Mouse (Mus musculus) MEL (cell line): ENCODE data around the gene Cpd. TPM values are rescaled to one million over a fixed set of nuclear protein-coding genes. Genes with fewer than 3 reads are reported as not detected.

ENCODE experiments used
- DNase-seq: peaks from one replicate; pipeline ENCODE4 v3.0.0; 2011; ENCODE audit warnings: low read depth, low spot score
- H3K27ac ChIP-seq: 2 replicates; pipeline ENCODE4 v1.5.1; 2012; ENCODE audit warnings: low read depth, mild to moderate bottlenecking, control low read depth, low read length, moderate library complexity; ENCODE audit not compliant: control insufficient read depth
- H3K27me3 ChIP-seq, 2 experiments: fragments of 150-350 bp in 1 of 2; sonication (generic) in 1 of 2; 2 replicates each; pipeline ENCODE4 v1.6.1; 2012; ENCODE audit warnings: low read length in 2 of 2, mild to moderate bottlenecking in 2 of 2, improper control_type of control experiment in 1 of 2, moderate library complexity in 1 of 2; ENCODE audit not compliant: insufficient read depth in 2 of 2, control insufficient read depth in 1 of 2
- H3K36me3 ChIP-seq, 2 experiments: 2 replicates each; pipeline ENCODE4 v1.6.1; 2012 to 2014; ENCODE audit warnings: low read length in 2 of 2, improper control_type of control experiment in 1 of 2, inconsistent platforms in 1 of 2, mild to moderate bottlenecking in 1 of 2; ENCODE audit not compliant: insufficient read depth in 2 of 2, control insufficient read depth in 1 of 2
- H3K4me1 ChIP-seq, 2 experiments: fragments of 150-350 bp in 1 of 2; sonication (generic) in 1 of 2; 2 replicates each; pipeline ENCODE4 v1.6.1; 2012; ENCODE audit warnings: low read length in 2 of 2, improper control_type of control experiment in 1 of 2, mild to moderate bottlenecking in 1 of 2; ENCODE audit not compliant: insufficient read depth in 2 of 2, control insufficient read depth in 1 of 2
- H3K4me3 ChIP-seq, 2 experiments: fragments of 150-350 bp in 1 of 2; sonication (generic) in 1 of 2; 2 replicates each; pipeline ENCODE4 v1.5.1; 2012; ENCODE audit warnings: low read depth in 2 of 2, low read length in 2 of 2, mild to moderate bottlenecking in 2 of 2, moderate library complexity in 2 of 2, control low read depth in 1 of 2, improper control_type of control experiment in 1 of 2; ENCODE audit not compliant: control insufficient read depth in 1 of 2, insufficient read depth in 1 of 2
- H3K79me2 ChIP-seq: 2 replicates; pipeline ENCODE4 v1.6.1; 2012; ENCODE audit warnings: mild to moderate bottlenecking, low read length, moderate library complexity; ENCODE audit not compliant: control insufficient read depth, poor library complexity, insufficient read depth
- H3K9ac ChIP-seq: 2 replicates; pipeline ENCODE4 v1.6.1; 2012; ENCODE audit warnings: low read depth, mild to moderate bottlenecking, control low read depth, low read length, moderate library complexity; ENCODE audit not compliant: control insufficient read depth, poor library complexity, severe bottlenecking
- H3K9me3 ChIP-seq: fragments of 150-350 bp; sonication (generic); replicated peaks from 2 replicates; pipeline ENCODE4 v1.6.1; 2012; ENCODE audit warnings: mild to moderate bottlenecking, low read length, improper control_type of control experiment, moderate library complexity; ENCODE audit not compliant: insufficient read depth
- BHLHE40 ChIP-seq: IDR thresholded peaks from 2 replicates; pipeline ENCODE4 v1.6.1; 2012; ENCODE audit warnings: low read depth, mild to moderate bottlenecking, inconsistent platforms, low read length, improper control_type of control experiment, borderline replicate concordance
- CHD1 ChIP-seq: IDR thresholded peaks from 2 replicates; pipeline ENCODE4 v1.6.1; 2012; ENCODE audit warnings: low read depth, mild to moderate bottlenecking, inconsistent platforms, low read length, improper control_type of control experiment
- CHD2 ChIP-seq: IDR thresholded peaks from 2 replicates; pipeline ENCODE4 v1.6.1; 2011; ENCODE audit warnings: low read length, improper control_type of control experiment
- CTCF ChIP-seq, 3 experiments: IDR thresholded peaks in 2 of 3; conservative IDR thresholded peaks in 1 of 3; 2 replicates each; pipeline ENCODE4 v1.5.1; 2011 to 2012; ENCODE audit warnings: low read length in 3 of 3, low read depth in 2 of 3, mild to moderate bottlenecking in 2 of 3, improper control_type of control experiment in 1 of 3, inconsistent platforms in 1 of 3, mixed read lengths in 1 of 3, moderate library complexity in 1 of 3; ENCODE audit not compliant: control insufficient read depth in 1 of 3, insufficient read depth in 1 of 3, poor library complexity in 1 of 3, severe bottlenecking in 1 of 3
- ELF1 ChIP-seq: IDR thresholded peaks from 2 replicates; pipeline ENCODE4 v1.6.1; 2014; ENCODE audit warnings: low read depth, mild to moderate bottlenecking, inconsistent platforms, low read length, improper control_type of control experiment, moderate library complexity
- EP300 ChIP-seq, 2 experiments: IDR thresholded peaks; 2 replicates each; pipeline ENCODE4 v1.6.1; 2011; ENCODE audit warnings: improper control_type of control experiment in 2 of 2, low read length in 2 of 2, low read depth in 1 of 2, mild to moderate bottlenecking in 1 of 2
- ETS1 ChIP-seq: IDR thresholded peaks from 2 replicates; pipeline ENCODE4 v1.6.1; 2012; ENCODE audit warnings: low read depth, mild to moderate bottlenecking, inconsistent platforms, low read length, improper control_type of control experiment, moderate library complexity
- GABPA ChIP-seq: IDR thresholded peaks from 2 replicates; pipeline ENCODE4 v1.6.1; 2012; ENCODE audit warnings: low read depth, mild to moderate bottlenecking, inconsistent platforms, low read length, improper control_type of control experiment, moderate library complexity
- GATA1 ChIP-seq: IDR thresholded peaks from 2 replicates; pipeline ENCODE4 v1.6.1; 2011; ENCODE audit warnings: low read depth, low read length, improper control_type of control experiment
- HCFC1 ChIP-seq: IDR thresholded peaks from 2 replicates; pipeline ENCODE4 v1.6.1; 2012; ENCODE audit warnings: low read depth, mild to moderate bottlenecking, inconsistent platforms, low read length, improper control_type of control experiment, moderate library complexity
- JUND ChIP-seq: IDR thresholded peaks from 2 replicates; pipeline ENCODE4 v1.6.1; 2011; ENCODE audit warnings: low read depth, mild to moderate bottlenecking, improper control_type of control experiment, low read length
- MAFK ChIP-seq: IDR thresholded peaks from 2 replicates; pipeline ENCODE4 v1.6.1; 2011; ENCODE audit warnings: low read depth, mild to moderate bottlenecking, low read length, improper control_type of control experiment, borderline replicate concordance
- MAX ChIP-seq: IDR thresholded peaks from 2 replicates; pipeline ENCODE4 v1.6.1; 2011; ENCODE audit warnings: low read length, improper control_type of control experiment
- MAZ ChIP-seq: IDR thresholded peaks from 2 replicates; pipeline ENCODE4 v1.6.1; 2012; ENCODE audit warnings: low read depth, mild to moderate bottlenecking, inconsistent platforms, low read length, improper control_type of control experiment
- MEF2A ChIP-seq: IDR thresholded peaks from 2 replicates; pipeline ENCODE4 v1.6.1; 2014; ENCODE audit warnings: low read depth, mild to moderate bottlenecking, inconsistent platforms, low read length, improper control_type of control experiment; ENCODE audit not compliant: poor library complexity, insufficient replicate concordance, severe bottlenecking; ENCODE audit errors: extremely low read depth
- MXI1 ChIP-seq: IDR thresholded peaks from 2 replicates; pipeline ENCODE4 v1.6.1; 2011; ENCODE audit warnings: mild to moderate bottlenecking, low read depth, low read length, improper control_type of control experiment
- MYB ChIP-seq: IDR thresholded peaks from 2 replicates; pipeline ENCODE4 v1.6.1; 2011; ENCODE audit warnings: mild to moderate bottlenecking, low read depth, low read length, improper control_type of control experiment
- MYC ChIP-seq: IDR thresholded peaks from 2 replicates; pipeline ENCODE4 v1.6.1; 2011; ENCODE audit warnings: low read depth, mild to moderate bottlenecking, low read length, improper control_type of control experiment, moderate library complexity
- NELFE ChIP-seq: IDR thresholded peaks from 2 replicates; pipeline ENCODE4 v1.6.1; 2011; ENCODE audit warnings: low read depth, low read length, improper control_type of control experiment
- NRF1 ChIP-seq: IDR thresholded peaks from 2 replicates; pipeline ENCODE4 v1.6.1; 2014; ENCODE audit warnings: low read depth, mild to moderate bottlenecking, inconsistent platforms, low read length, improper control_type of control experiment, moderate library complexity; ENCODE audit not compliant: poor library complexity, insufficient read depth, severe bottlenecking
- POLR2A ChIP-seq, 2 experiments: IDR thresholded peaks; 2 replicates each; pipeline ENCODE4 v1.6.1; 2011 to 2012; ENCODE audit warnings: low read length in 2 of 2, mild to moderate bottlenecking in 2 of 2, control low read depth in 1 of 2, improper control_type of control experiment in 1 of 2, low read depth in 1 of 2, moderate library complexity in 1 of 2; ENCODE audit not compliant: control insufficient read depth in 1 of 2, insufficient read depth in 1 of 2, poor library complexity in 1 of 2
- POLR2AphosphoS5 ChIP-seq: IDR thresholded peaks from 2 replicates; pipeline ENCODE4 v1.6.1; 2012; ENCODE audit warnings: low read depth, borderline replicate concordance, mild to moderate bottlenecking, inconsistent platforms, low read length, moderate library complexity, mixed read lengths
- SIN3A ChIP-seq: IDR thresholded peaks from 2 replicates; pipeline ENCODE4 v1.6.1; 2012; ENCODE audit warnings: low read length, improper control_type of control experiment, inconsistent platforms
- TAL1 ChIP-seq: IDR thresholded peaks from 2 replicates; pipeline ENCODE4 v1.6.1; 2012; ENCODE audit warnings: mild to moderate bottlenecking, inconsistent platforms, low read length, moderate library complexity, mixed read lengths
- TBP ChIP-seq: IDR thresholded peaks from 2 replicates; pipeline ENCODE4 v1.8.0; 2011; ENCODE audit warnings: low read depth, low read length, improper control_type of control experiment
- TCF12 ChIP-seq: IDR thresholded peaks from 2 replicates; pipeline ENCODE4 v1.6.1; 2014; ENCODE audit warnings: low read depth, mild to moderate bottlenecking, inconsistent platforms, low read length, improper control_type of control experiment, moderate library complexity
- UBTF ChIP-seq: IDR thresholded peaks from 2 replicates; pipeline ENCODE4 v1.6.1; 2012; ENCODE audit warnings: low read depth, mild to moderate bottlenecking, inconsistent platforms, low read length, improper control_type of control experiment, moderate library complexity, borderline replicate concordance; ENCODE audit not compliant: insufficient read depth
- ZMIZ1 ChIP-seq: IDR thresholded peaks from 2 replicates; pipeline ENCODE4 v1.6.1; 2012; ENCODE audit warnings: low read depth, mild to moderate bottlenecking, inconsistent platforms, low read length, improper control_type of control experiment, moderate library complexity
- polyA plus RNA-seq, 2 experiments: library from polyadenylated mRNA; stranded (reverse) in 1 of 2; unstranded in 1 of 2; fragments of >175 nt in 1 of 2; fragments of >200 nt in 1 of 2; gene quantifications; 2 replicates each; pipeline versions ENCODE4 v1.2.1 to v1.2.4; 2012; ENCODE audit warnings: low replicate concordance in 2 of 2, low read depth in 1 of 2; ENCODE audit not compliant: insufficient read length in 2 of 2, insufficient read depth in 1 of 2, missing spikeins in 1 of 2
- total RNA-seq: library from RNA; depleted of rRNA; stranded (reverse); fragments of 300-350 nt; gene quantifications from 2 replicates; pipeline ENCODE4 v1.2.3, GENCODE M21; 2012

The Cpd gene
- total and polyA plus RNA-seq, 3 experiments: 7.5 to 14.6 TPM; not detected in 1

GRCm38 (mm10) chr11:76889339-76890164 is 42.7 kb upstream of the Cpd start:
- no peaks in the 10 kb centered on the region for H3K79me2 ChIP-seq
- peak overlapping the region; percentile 52 for H3K9ac ChIP-seq
- H3K36me3 ChIP-seq: peaks cover 0 to 6% of the 10 kb centered on the region in 2 experiments; a peak in 2 of 4 replicates
- H3K4me1 ChIP-seq: peaks cover 5 to 10% of the 10 kb centered on the region in 2 experiments; a peak in 3 of 4 replicates
- 0 out of 4 replicates have a peak, but pooled peaks cover 0 to 1% of the 10 kb centered on the region in 2 experiments for H3K27me3 ChIP-seq
- TF ChIP-seq ELF1 (peak; percentile 46; the same call in 1 of the 2 replicates), GATA1 (peak; percentile 77), UBTF (no peak), CTCF (IDR thresholded peaks at IDR 0.05 in 2 of 3, conservative IDR thresholded peaks at IDR 0.05 in 1 of 3; ENCODE audit: control insufficient read depth in 1 of 3, insufficient read depth in 1 of 3, low read depth in 2 of 3, low read length in 3 of 3, poor library complexity in 1 of 3, severe bottlenecking in 1 of 3) (no peak), EP300 (IDR thresholded peaks at IDR 0.05; ENCODE audit: low read depth in 1 of 2, low read length in 2 of 2) (peak in 1 of 2 experiments; percentile 26; a peak in 1 of 4 replicates), HCFC1 (peak; percentile 64), MYC (no peak), SIN3A (peak; percentile 98), POLR2A (IDR thresholded peaks at IDR 0.05; ENCODE audit: control insufficient read depth in 1 of 2, insufficient read depth in 1 of 2, low read depth in 1 of 2, low read length in 2 of 2, poor library complexity in 1 of 2) (0 out of 4 replicates have a peak, but pooled peaks of 1 of the 2 experiments have one; percentile 33), TAL1 (no peak), JUND (no peak), CHD1 (no peak), TCF12 (0 out of 2 replicates have a peak, but pooled peaks have one; percentile 7), NRF1 (no peak), NELFE (0 out of 2 replicates have a peak, but pooled peaks have one; percentile 28), TBP (peak; percentile 80), MAZ (peak; percentile 61; the same call in 1 of the 2 replicates), MYB (no peak)
- peak overlapping the region; percentile 19 to 40 for H3K4me3 ChIP-seq
- H3K9me3 ChIP-seq: no peaks in the 10 kb centered on the region
- peak; percentile 85 for DNase-seq
- H3K27ac ChIP-seq: no peak overlapping the region

DNA sequence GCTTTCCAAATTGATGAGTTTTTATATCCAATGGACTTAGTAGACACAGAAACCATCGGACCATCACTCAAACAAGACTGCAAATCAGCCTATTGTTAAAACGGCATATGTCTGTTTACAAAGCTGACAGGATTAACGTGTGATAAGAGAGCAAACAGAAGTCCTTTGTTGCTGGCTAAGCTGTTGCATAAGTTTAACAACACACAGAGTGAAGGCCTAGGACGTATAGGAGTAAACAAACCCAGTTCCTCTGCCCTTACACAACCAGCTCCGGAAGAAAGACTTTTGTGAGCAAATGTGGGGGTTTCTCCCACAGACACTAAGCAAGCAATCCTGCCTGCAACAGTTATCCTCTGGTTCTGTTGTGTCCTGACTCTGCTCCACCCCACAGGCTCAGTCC is 37.6 kb upstream of the Cpd start:
- Histone ChIP-seq H3K79me2 (no peaks in the 10 kb centered on the region), H3K36me3 (peaks cover 0 to 2% of the 10 kb centered on the region in 2 experiments; a peak in 1 of 4 replicates), H3K9ac (no peak overlapping the region), H3K27me3 (peaks cover 5 to 13% of the 10 kb centered on the region in 2 experiments), H3K27ac (no peak overlapping the region), H3K9me3 (no peaks in the 10 kb centered on the region), H3K4me3 (no peak overlapping the region), H3K4me1 (peaks cover 0 to 3% of the 10 kb centered on the region in 2 experiments; a peak in 1 of 4 replicates)
- DNase-seq: no peak
- TF ChIP-seq NRF1 (no peak), POLR2AphosphoS5 (no peak), MAX (no peak), TCF12 (no peak), MAFK (no peak), EP300 (IDR thresholded peaks at IDR 0.05; ENCODE audit: low read depth in 1 of 2, low read length in 2 of 2) (no peak), TBP (no peak), GABPA (no peak), UBTF (no peak), ETS1 (no peak), BHLHE40 (no peak), ELF1 (no peak), ZMIZ1 (no peak), MYB (no peak), CHD2 (no peak), MEF2A (no peak), MXI1 (no peak)
